Mouse (Mus musculus) liver, embryonic 14.5 days (tissue): ENCODE data around the gene Fcgrt.

Source experiments
- CTCF ChIP-seq: IDR thresholded peaks from 2 replicates; pipeline ENCODE4 v1.5.1; 2016; ENCODE audit warnings: antibody characterized with exemption, low read depth, control low read depth
- EP300 ChIP-seq: IDR thresholded peaks from 2 replicates; pipeline ENCODE4 v1.6.1; 2016; ENCODE audit warnings: antibody characterized with exemption, low read depth

GRCm38 (mm10) chr7:45106441-45106840 lies 2.8 kb upstream of the Fcgrt start:
- no peak for TF ChIP-seq EP300
- no peak for TF ChIP-seq CTCF
